Mouse (Mus musculus): Measurements from ENCODE around the gene Lta. TPM values are rescaled to one million over a fixed set of nuclear protein-coding genes. Genes with fewer than 3 reads are reported as not detected.

Lta gene
- polyA plus RNA-seq, 1 experiment from 2014 or later = 0.27 TPM

- Histone ChIP-seq H3K9me3 (replicated peaks) (no peaks in the 10 kb centered on the region), H3K27ac (replicated peaks) (0 out of 2 replicates have a peak overlapping the region, but pooled peaks have one; percentile 28), H3K4me1 (peaks cover 6% of the 10 kb centered on the region; the same call in 1 of the 2 replicates), H3K27me3 (no peaks in the 10 kb centered on the region), H3K4me3 (replicated peaks) (no peak overlapping the region), H3K9ac (0 out of 2 replicates have a peak overlapping the region, but pooled peaks have one; percentile 15), H3K36me3 (peaks cover 35% of the 10 kb centered on the region), H3K4me2 (replicated peaks) (no peak overlapping the region)
- 72% methylated on average over 6 of the region's 6 CpGs for WGBS
- ATAC-seq (ENCODE audit: insufficient number of reproducible peaks, low FRiP score, low TSS enrichment, low read depth) = no peak
Observed at GRCm38 (mm10) chr17:35222299-35222698, 17.1 kb upstream of the Lta start.

DNA sequence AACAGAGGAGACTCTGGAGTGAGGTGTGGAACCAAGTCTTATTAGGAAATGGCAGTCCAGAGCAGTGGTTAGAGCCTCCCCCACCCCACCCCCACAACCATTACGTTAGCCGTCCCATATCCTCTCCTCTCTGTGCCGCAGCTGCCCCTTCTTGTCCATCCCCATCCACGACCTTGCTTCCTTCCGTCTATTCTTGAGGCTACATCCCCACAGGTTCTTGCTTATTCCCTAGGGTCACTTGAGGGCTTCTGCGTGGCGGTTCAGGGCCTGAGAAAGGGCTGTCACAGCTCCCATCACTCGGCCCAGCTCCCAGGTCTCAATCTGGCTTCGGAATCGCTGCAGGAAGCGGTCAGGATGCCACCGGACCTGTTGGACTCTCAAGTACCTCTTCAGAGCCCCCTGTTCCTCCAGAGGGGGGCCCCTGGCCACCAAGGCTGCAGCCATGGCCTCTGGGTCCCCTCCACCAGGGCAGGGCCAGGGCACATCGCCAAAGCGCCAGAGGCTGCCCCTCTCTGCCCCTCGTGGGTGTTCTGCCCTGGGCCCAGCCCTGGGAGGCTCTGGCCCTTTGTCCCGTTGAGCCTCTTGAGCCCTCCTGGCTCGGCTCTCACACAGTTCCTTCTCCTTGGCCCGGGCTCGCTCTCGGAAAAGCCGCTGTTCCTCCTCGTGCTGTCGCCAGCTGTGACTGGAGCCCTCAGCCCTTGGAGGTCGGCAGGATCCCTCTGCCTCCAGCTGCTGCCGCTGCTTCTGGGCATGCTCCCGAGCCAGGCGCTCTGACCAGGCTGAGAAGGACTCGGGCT, 15.2 kb upstream of the Lta start, which contains the start of gene Gm16181:
Gene Gm16181, plus strand, starts transcription at position 679 of the 797 bp plus-strand sequence.
- Histone ChIP-seq H3K4me2 (replicated peaks) (no peak within 1 kb of the TSS), H3K27ac (replicated peaks) (peak within 1 kb of the TSS; percentile 28; the same call in 1 of the 2 replicates), H3K9me3 (replicated peaks) (no peaks in the 10 kb centered on the region), H3K4me3 (replicated peaks) (no peak within 1 kb of the TSS), H3K36me3 (peaks cover 30% of the 10 kb centered on the region), H3K4me1 (peaks cover 6% of the 10 kb centered on the region; the same call in 1 of the 2 replicates), H3K9ac (0 out of 2 replicates have a peak within 1 kb of the TSS, but pooled peaks have one; percentile 9), H3K27me3 (no peaks in the 10 kb centered on the region)
- 73% methylated on average over 28 of the region's 28 CpGs for WGBS
- ATAC-seq (ENCODE audit: insufficient number of reproducible peaks, low FRiP score, low TSS enrichment, low read depth) = no peak

- no peak overlapping the region for H3K4me2 ChIP-seq (replicated peaks)
- H3K4me1 ChIP-seq = peaks cover 7% of the 10 kb centered on the region; the same call in 1 of the 2 replicates
- peaks cover 25% of the 10 kb centered on the region for H3K36me3 ChIP-seq
- H3K9ac ChIP-seq = no peak overlapping the region
- no peak overlapping the region for H3K4me3 ChIP-seq (replicated peaks)
- ATAC-seq (ENCODE audit: insufficient number of reproducible peaks, low FRiP score, low TSS enrichment, low read depth) = no peak
- WGBS = 73% methylated on average over 6 of the region's 6 CpGs
- H3K27me3 ChIP-seq = no peaks in the 10 kb centered on the region
- no peaks in the 10 kb centered on the region for H3K9me3 ChIP-seq (replicated peaks)
- H3K27ac ChIP-seq (replicated peaks) = no peak overlapping the region
Observed at GRCm38 (mm10) chr17:35219601-35220041, 14.5 kb upstream of the Lta start.

DNA sequence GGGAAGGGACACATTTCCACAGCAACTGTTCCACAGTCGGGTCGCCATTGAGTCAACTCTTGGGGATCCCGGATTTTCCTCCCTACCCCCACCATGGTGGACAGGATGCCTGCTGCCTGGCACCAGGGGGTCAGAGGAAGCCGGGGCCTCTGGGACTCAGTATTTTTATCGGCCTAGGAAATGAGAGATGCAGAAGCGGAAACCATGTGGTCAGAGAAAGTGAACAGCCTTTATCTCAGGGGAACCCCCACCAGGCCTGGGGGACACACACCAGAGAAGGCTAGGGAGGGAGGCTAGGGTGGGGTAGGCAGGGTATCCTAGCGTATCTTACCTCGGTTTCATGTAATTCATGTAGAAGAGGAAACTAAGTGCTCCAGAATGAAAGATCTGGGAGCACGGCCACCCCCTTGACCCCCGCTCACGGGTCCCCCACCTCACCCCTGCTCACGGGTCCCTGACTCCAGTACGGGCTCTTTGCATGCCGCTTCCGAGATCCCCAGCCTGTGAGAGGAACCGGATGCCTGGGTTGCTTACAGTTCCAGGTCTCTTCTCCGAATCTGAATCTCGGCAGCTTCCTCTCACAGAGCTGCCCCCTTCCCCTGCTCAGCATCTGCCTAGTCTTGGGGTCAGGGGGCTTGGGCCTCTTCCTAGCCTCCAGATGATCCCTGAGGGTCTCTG, 13.5 kb upstream of the Lta start:
- no peak for ATAC-seq (ENCODE audit: insufficient number of reproducible peaks, low FRiP score, low TSS enrichment, low read depth)
- Histone ChIP-seq H3K27ac (replicated peaks) (no peak overlapping the region), H3K9ac (no peak overlapping the region), H3K36me3 (peaks cover 25% of the 10 kb centered on the region), H3K4me2 (replicated peaks) (no peak overlapping the region), H3K27me3 (no peaks in the 10 kb centered on the region), H3K4me1 (peaks cover 10% of the 10 kb centered on the region; the same call in 1 of the 2 replicates), H3K9me3 (replicated peaks) (no peaks in the 10 kb centered on the region), H3K4me3 (replicated peaks) (no peak overlapping the region)
- WGBS = 76% methylated on average over 18 of the region's 18 CpGs

- 91% methylated on average over 5 of the region's 5 CpGs for WGBS
- no peak overlapping the region for H3K4me2 ChIP-seq (replicated peaks)
- H3K4me1 ChIP-seq = peaks cover 4% of the 10 kb centered on the region; the same call in 1 of the 2 replicates
- no peaks in the 10 kb centered on the region for H3K36me3 ChIP-seq
- no peak overlapping the region for H3K27ac ChIP-seq (replicated peaks)
- no peak for ATAC-seq (ENCODE audit: insufficient number of reproducible peaks, low FRiP score, low TSS enrichment, low read depth)
- H3K9ac ChIP-seq = no peak overlapping the region
- no peaks in the 10 kb centered on the region for H3K27me3 ChIP-seq
- no peak overlapping the region for H3K4me3 ChIP-seq (replicated peaks)
- no peaks in the 10 kb centered on the region for H3K9me3 ChIP-seq (replicated peaks)
Observed at GRCm38 (mm10) chr17:35213071-35213470, 7.9 kb upstream of the Lta start.

- no peak overlapping the region for H3K4me2 ChIP-seq (replicated peaks)
- H3K27me3 ChIP-seq = no peaks in the 10 kb centered on the region
- H3K36me3 ChIP-seq = no peaks in the 10 kb centered on the region
- no peak overlapping the region for H3K27ac ChIP-seq (replicated peaks)
- H3K4me3 ChIP-seq (replicated peaks) = no peak overlapping the region
- no peak for ATAC-seq (ENCODE audit: insufficient number of reproducible peaks, low FRiP score, low TSS enrichment, low read depth)
- peaks cover 4% of the 10 kb centered on the region; the same call in 1 of the 2 replicates for H3K4me1 ChIP-seq
- WGBS = 68% methylated on average over 3 of the region's 3 CpGs
- no peak overlapping the region for H3K9ac ChIP-seq
- H3K9me3 ChIP-seq (replicated peaks) = no peaks in the 10 kb centered on the region
Observed at GRCm38 (mm10) chr17:35210593-35210992, 5.4 kb upstream of the Lta start.

GRCm38 (mm10) chr17:35209785-35210535, 4.8 kb upstream of the Lta start:
- no peak overlapping the region for H3K4me3 ChIP-seq (replicated peaks)
- H3K4me1 ChIP-seq = peaks cover 7% of the 10 kb centered on the region; the same call in 1 of the 2 replicates
- peaks cover 5% of the 10 kb centered on the region; the same call in 1 of the 2 replicates for H3K27me3 ChIP-seq
- no peaks in the 10 kb centered on the region for H3K36me3 ChIP-seq
- H3K9ac ChIP-seq = no peak overlapping the region
- no peak overlapping the region for H3K27ac ChIP-seq (replicated peaks)
- H3K9me3 ChIP-seq (replicated peaks) = no peaks in the 10 kb centered on the region
- no peak overlapping the region for H3K4me2 ChIP-seq (replicated peaks)
- ATAC-seq (ENCODE audit: insufficient number of reproducible peaks, low FRiP score, low TSS enrichment, low read depth) = no peak
- 69% methylated on average over 12 of the region's 12 CpGs for WGBS

GRCm38 (mm10) chr17:35205380-35205769, 224 bp upstream of the Lta start:
- Histone ChIP-seq H3K9ac (no peak overlapping the region), H3K9me3 (replicated peaks) (no peaks in the 10 kb centered on the region), H3K27ac (replicated peaks) (no peak overlapping the region), H3K36me3 (no peaks in the 10 kb centered on the region), H3K4me3 (replicated peaks) (no peak overlapping the region), H3K27me3 (peaks cover 25% of the 10 kb centered on the region), H3K4me1 (peaks cover 8% of the 10 kb centered on the region; the same call in 1 of the 2 replicates), H3K4me2 (replicated peaks) (no peak overlapping the region)
- WGBS = 54% methylated on average over 10 of the region's 10 CpGs
- no peak for ATAC-seq (ENCODE audit: insufficient number of reproducible peaks, low FRiP score, low TSS enrichment, low read depth)

- no peaks in the 10 kb centered on the region for H3K9me3 ChIP-seq (replicated peaks)
- no peak for ATAC-seq (ENCODE audit: insufficient number of reproducible peaks, low FRiP score, low TSS enrichment, low read depth)
- H3K27me3 ChIP-seq = peaks cover 25% of the 10 kb centered on the region
- H3K9ac ChIP-seq = no peak overlapping the region
- H3K4me2 ChIP-seq (replicated peaks) = no peak overlapping the region
- no peak overlapping the region for H3K27ac ChIP-seq (replicated peaks)
- H3K36me3 ChIP-seq = no peaks in the 10 kb centered on the region
- H3K4me3 ChIP-seq (replicated peaks) = no peak overlapping the region
- WGBS = 76% methylated on average over 4 of the region's 4 CpGs
- peaks cover 8% of the 10 kb centered on the region; the same call in 1 of the 2 replicates for H3K4me1 ChIP-seq
Observed at GRCm38 (mm10) chr17:35202442-35202841, 2.7 kb downstream of the Lta start.

DNA sequence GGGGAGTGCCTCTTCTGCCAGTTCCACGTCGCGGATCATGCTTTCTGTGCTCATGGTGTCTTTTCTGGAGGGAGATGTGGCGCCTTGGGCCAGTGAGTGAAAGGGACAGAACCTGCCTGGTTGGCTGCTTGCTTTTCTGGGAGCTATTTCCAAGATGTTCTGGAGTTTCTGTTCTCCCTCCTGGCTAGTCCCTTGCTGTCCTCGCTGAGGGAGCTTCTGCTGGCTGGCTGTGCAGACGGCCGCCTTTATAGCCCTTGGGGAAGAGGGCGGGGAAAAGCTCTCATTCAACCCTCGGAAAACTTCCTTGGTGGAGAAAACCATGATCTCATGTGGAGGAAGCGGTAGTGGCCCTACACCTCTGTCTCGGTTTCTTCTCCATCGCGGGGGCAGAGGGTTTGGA, 3.4 kb downstream of the Lta start, which contains the start of gene Tnf:
Gene Tnf, minus strand, starts transcription at position 221 of the 400 bp plus-strand sequence.
- H3K9ac ChIP-seq = no peak within 1 kb of the TSS
- peak within 1 kb of the TSS; percentile 2; the same call in 1 of the 2 replicates for H3K4me2 ChIP-seq (replicated peaks)
- H3K4me3 ChIP-seq (replicated peaks) = peak within 1 kb of the TSS; percentile 10; the same call in 1 of the 2 replicates
- ATAC-seq (ENCODE audit: insufficient number of reproducible peaks, low FRiP score, low TSS enrichment, low read depth) = no peak
- no peaks in the 10 kb centered on the region for H3K9me3 ChIP-seq (replicated peaks)
- H3K4me1 ChIP-seq = peaks cover 8% of the 10 kb centered on the region; the same call in 1 of the 2 replicates
- no peak within 1 kb of the TSS for H3K27ac ChIP-seq (replicated peaks)
- no peaks in the 10 kb centered on the region for H3K36me3 ChIP-seq
- peaks cover 25% of the 10 kb centered on the region for H3K27me3 ChIP-seq
- WGBS = 41% methylated on average over 13 of the region's 13 CpGs
